Mouse (Mus musculus): ENCODE measurements at regions not wholly inside any gene's neighbourhood (a gene's known extent, or its start where the extent isn't known, plus 50 kb on each side); places are given as distances from the start of the nearest gene placed in this dataset.

GRCm38 (mm10) chr11:92858170-92858569 is 239.7 kb upstream of the Car10 start:
- Histone ChIP-seq H3K27ac (ENCODE audit: low read depth) (no peak overlapping the region), H3K9ac (replicated peaks; ENCODE audit: low read depth, low read length) (no peak overlapping the region), H3K36me3 (replicated peaks; ENCODE audit: control insufficient read depth, insufficient read depth, low read length) (no peaks in the 10 kb centered on the region), H3K27me3 (ENCODE audit: control insufficient read depth, insufficient read depth, low read length) (no peaks in the 10 kb centered on the region), H3K4me3 (ENCODE audit: low read depth, low read length) (no peak overlapping the region), H3K4me2 (ENCODE audit: low read depth, low read length) (no peak overlapping the region), H3K9me3 (replicated peaks; ENCODE audit: control insufficient read depth, low read length) (0 out of 2 replicates have a peak, but pooled peaks cover 2% of the 10 kb centered on the region), H3K4me1 (ENCODE audit: control insufficient read depth, insufficient read depth) (no peaks in the 10 kb centered on the region)
- DNase-seq (ENCODE audit: low spot score) (no peak), ATAC-seq (ENCODE audit: insufficient read depth, low read depth) (no peak)
- WGBS: 41% methylated on average over 2 of the region's 2 CpGs
- no peak for TF ChIP-seq CTCF (IDR thresholded peaks at IDR 0.05; ENCODE audit: low read depth)

- H3K9me3 ChIP-seq (replicated peaks; ENCODE audit: control insufficient read depth, low read length): no peaks in the 10 kb centered on the region
- no peak for TF ChIP-seq EP300 (IDR thresholded peaks at IDR 0.05; ENCODE audit: low read depth)
- peak; percentile 53 for TF ChIP-seq CTCF (IDR thresholded peaks at IDR 0.05; ENCODE audit: low read depth)
- no peak for ATAC-seq (ENCODE audit: insufficient read depth, low read depth)
- no peak overlapping the region for H3K4me2 ChIP-seq (ENCODE audit: low read depth, low read length)
- no peaks in the 10 kb centered on the region for H3K27me3 ChIP-seq (ENCODE audit: control insufficient read depth, insufficient read depth, low read length)
- H3K36me3 ChIP-seq (replicated peaks; ENCODE audit: control insufficient read depth, insufficient read depth, low read length): no peaks in the 10 kb centered on the region
- no peak overlapping the region for H3K4me3 ChIP-seq (ENCODE audit: low read depth, low read length)
- H3K4me1 ChIP-seq (ENCODE audit: control insufficient read depth, insufficient read depth): no peaks in the 10 kb centered on the region
- WGBS: 50% methylated on average over 8 of the region's 8 CpGs
- no peak overlapping the region for H3K27ac ChIP-seq (ENCODE audit: low read depth)
- DNase-seq (ENCODE audit: low spot score): peak; percentile 24
- H3K9ac ChIP-seq (replicated peaks; ENCODE audit: low read depth, low read length): no peak overlapping the region
These were observed 208.0 kb upstream of the Car10 start for GRCm38 (mm10) chr11:92889693-92890454.

- H3K4me1 ChIP-seq (ENCODE audit: control insufficient read depth, insufficient read depth): no peaks in the 10 kb centered on the region
- H3K27ac ChIP-seq (ENCODE audit: low read depth): no peak overlapping the region
- no peaks in the 10 kb centered on the region for H3K27me3 ChIP-seq (ENCODE audit: control insufficient read depth, insufficient read depth, low read length)
- H3K9me3 ChIP-seq (replicated peaks; ENCODE audit: control insufficient read depth, low read length): no peaks in the 10 kb centered on the region
- no peaks in the 10 kb centered on the region for H3K36me3 ChIP-seq (replicated peaks; ENCODE audit: control insufficient read depth, insufficient read depth, low read length)
- no peak overlapping the region for H3K4me2 ChIP-seq (ENCODE audit: low read depth, low read length)
- H3K4me3 ChIP-seq (ENCODE audit: low read depth, low read length): no peak overlapping the region
- 57% methylated on average over 7 of the region's 7 CpGs for WGBS
- TF ChIP-seq EP300 (IDR thresholded peaks at IDR 0.05; ENCODE audit: low read depth): no peak
- TF ChIP-seq CTCF (IDR thresholded peaks at IDR 0.05; ENCODE audit: low read depth): no peak
- H3K9ac ChIP-seq (replicated peaks; ENCODE audit: low read depth, low read length): no peak overlapping the region
- no peak for ATAC-seq (ENCODE audit: insufficient read depth, low read depth)
- no peak for DNase-seq (ENCODE audit: low spot score)
These were observed 198.5 kb upstream of the Car10 start for GRCm38 (mm10) chr11:92899296-92899695.

Data from heart, postnatal 0 days (tissue).